Mouse (Mus musculus): Measurements from ENCODE around the gene Btbd18. TPM values are rescaled to one million over a fixed set of nuclear protein-coding genes. Genes with fewer than 3 reads are reported as not detected.
A peak's percentile ranks its signal among the peaks of the same experiment; 100 is the strongest.

The Btbd18 gene
- polyA plus RNA-seq, 1 experiment from 2014 or later: 0.39 TPM

GRCm38 (mm10) chr2:84716423-84717355, 57.8 kb downstream of the Btbd18 start:
- no peak for ATAC-seq (ENCODE audit: insufficient number of reproducible peaks, insufficient read depth, low FRiP score, low read depth)

GRCm38 (mm10) chr2:84717357-84717756, 58.5 kb downstream of the Btbd18 start:
- no peaks in the 10 kb centered on the region for H3K27me3 ChIP-seq (ENCODE audit: control insufficient read depth, insufficient read depth, low read length)
- no peak overlapping the region for H3K9ac ChIP-seq (replicated peaks; ENCODE audit: low read depth, low read length)
- peaks cover 5% of the 10 kb centered on the region; the same call in 1 of the 2 replicates for H3K36me3 ChIP-seq (ENCODE audit: control insufficient read depth, insufficient read depth, low read length)
- H3K9me3 ChIP-seq (ENCODE audit: control insufficient read depth, low read depth, low read length): no peaks in the 10 kb centered on the region
- H3K4me2 ChIP-seq (replicated peaks; ENCODE audit: low read depth, low read length): no peak overlapping the region
- H3K4me3 ChIP-seq (ENCODE audit: low read depth, low read length): no peak overlapping the region
- no peak for ATAC-seq (ENCODE audit: insufficient number of reproducible peaks, insufficient read depth, low FRiP score, low read depth)
- WGBS: 94% methylated on average over 4 of the region's 4 CpGs
- no peak overlapping the region for H3K27ac ChIP-seq (ENCODE audit: low read length)
- peaks cover 11% of the 10 kb centered on the region for H3K4me1 ChIP-seq (ENCODE audit: control insufficient read depth, insufficient read depth, low read length)

More at GRCm38 (mm10) chr2:84716423-84717355, 57.8 kb downstream of the Btbd18 start:
- H3K4me3 ChIP-seq (ENCODE audit: low read depth, low read length): peak overlapping the region; percentile 75
- peak overlapping the region; percentile 73; the same call in 1 of the 2 replicates for H3K9ac ChIP-seq (replicated peaks; ENCODE audit: low read depth, low read length)
- 32% methylated on average over 9 of the region's 9 CpGs for WGBS
- peaks cover 3% of the 10 kb centered on the region; the same call in 1 of the 2 replicates for H3K36me3 ChIP-seq (ENCODE audit: control insufficient read depth, insufficient read depth, low read length)
- H3K27me3 ChIP-seq (ENCODE audit: control insufficient read depth, insufficient read depth, low read length): no peaks in the 10 kb centered on the region
- peak overlapping the region; percentile 86 for H3K4me2 ChIP-seq (replicated peaks; ENCODE audit: low read depth, low read length)
- H3K9me3 ChIP-seq (ENCODE audit: control insufficient read depth, low read depth, low read length): no peaks in the 10 kb centered on the region
- H3K27ac ChIP-seq (ENCODE audit: low read length): peak overlapping the region; percentile 90
- peaks cover 11% of the 10 kb centered on the region for H3K4me1 ChIP-seq (ENCODE audit: control insufficient read depth, insufficient read depth, low read length)

Other genes starting within 250 kb of the Btbd18 start
- 43.4 and 45.8 TPM in 2 replicates for gene Calcrl, start 233.7 kb upstream of the Btbd18 start, polyA plus RNA-seq (2014; fragmentation: Nextera tagmentation; extraction: Ambion mirVana)
- gene Tfpi, start 182.3 kb upstream of the Btbd18 start, polyA plus RNA-seq (2014; fragmentation: Nextera tagmentation; extraction: Ambion mirVana): 48.3 and 49.4 TPM in 2 replicates
- 63.5 and 68.2 TPM in 2 replicates for gene Ctnnd1, start 8.3 kb upstream of the Btbd18 start, polyA plus RNA-seq (2014; fragmentation: Nextera tagmentation; extraction: Ambion mirVana)
- 262 and 316 TPM in 2 replicates for gene Selenoh, start 11.7 kb downstream of the Btbd18 start, polyA plus RNA-seq (2014; fragmentation: Nextera tagmentation; extraction: Ambion mirVana)
- not detected in 2 replicates for gene Gm28635, start 19.0 kb downstream of the Btbd18 start, polyA plus RNA-seq (2014; fragmentation: Nextera tagmentation; extraction: Ambion mirVana)
- 38.3 and 38.6 TPM in 2 replicates for gene Med19, start 19.3 kb downstream of the Btbd18 start, polyA plus RNA-seq (2014; fragmentation: Nextera tagmentation; extraction: Ambion mirVana)
- 119 and 130 TPM in 2 replicates for gene Tmx2, start 20.1 kb downstream of the Btbd18 start, polyA plus RNA-seq (2014; fragmentation: Nextera tagmentation; extraction: Ambion mirVana)
- 35.9 and 36.5 TPM in 2 replicates for gene Zdhhc5, start 56.1 kb downstream of the Btbd18 start, polyA plus RNA-seq (2014; fragmentation: Nextera tagmentation; extraction: Ambion mirVana)
- gene Clp1, start 68.3 kb downstream of the Btbd18 start, polyA plus RNA-seq (2014; fragmentation: Nextera tagmentation; extraction: Ambion mirVana): 26.7 and 28.9 TPM in 2 replicates
- 9.3 and 10.7 TPM in 2 replicates for gene Ypel4, start 75.0 kb downstream of the Btbd18 start, polyA plus RNA-seq (2014; fragmentation: Nextera tagmentation; extraction: Ambion mirVana)
- 5.1 and 5.9 TPM in 2 replicates for gene Gm19426, start 84.6 kb downstream of the Btbd18 start, polyA plus RNA-seq (2014; fragmentation: Nextera tagmentation; extraction: Ambion mirVana)
- gene Serping1, start 116.4 kb downstream of the Btbd18 start, polyA plus RNA-seq (2014; fragmentation: Nextera tagmentation; extraction: Ambion mirVana): 84.2 and 93.7 TPM in 2 replicates
- gene Ube2l6, start 139.7 kb downstream of the Btbd18 start, polyA plus RNA-seq (2014; fragmentation: Nextera tagmentation; extraction: Ambion mirVana): 36.2 and 38.0 TPM in 2 replicates
- not detected in 2 replicates for gene Smtnl1, start 163.6 kb downstream of the Btbd18 start, polyA plus RNA-seq (2014; fragmentation: Nextera tagmentation; extraction: Ambion mirVana)
- 50.2 and 60.2 TPM in 2 replicates for gene Timm10, start 167.9 kb downstream of the Btbd18 start, polyA plus RNA-seq (2014; fragmentation: Nextera tagmentation; extraction: Ambion mirVana)
- 19.8 and 21.1 TPM in 2 replicates for gene Slc43a1, start 179.8 kb downstream of the Btbd18 start, polyA plus RNA-seq (2014; fragmentation: Nextera tagmentation; extraction: Ambion mirVana)
- 0.59 and 0.74 TPM in 2 replicates for gene Rtn4rl2, start 227.6 kb downstream of the Btbd18 start, polyA plus RNA-seq (2014; fragmentation: Nextera tagmentation; extraction: Ambion mirVana)

Measured in stomach, embryonic 14.5 days (tissue).